Comparison of ENCODE assay signal across 10 mouse cellular contexts in genomic region chr3:127183998-127184753, GRCm38 (mm10).
A peak's percentile ranks its signal among the peaks of the same experiment; 100 is the strongest.
DNase-seq lines count a peak whose midpoint lies in the region; ATAC-seq and TF ChIP-seq lines count a peak whose summit lies in the region.
"Had no signal": no experiment of that assay in that cellular context is flagged by ENCODE, and none has a peak within 500 bp of the region (broad histone marks: within the 10 kb centered on the region; RNA-seq: fewer than 3 reads in every experiment).

No protein-coding gene starts in this region.

- no peaks in the 10 kb centered on the region for H3K36me3 ChIP-seq in hindbrain, embryonic 11.5 days (ENCODE audit: control insufficient read depth, insufficient read depth, low read length)
- no peaks in the 10 kb centered on the region for H3K36me3 ChIP-seq in hindbrain, embryonic 10.5 days
- H3K36me3 ChIP-seq in hindbrain, embryonic 14.5 days (replicated peaks; ENCODE audit: control insufficient read depth, insufficient read depth), result no peaks in the 10 kb centered on the region
- H3K36me3 ChIP-seq in neural tube, embryonic 13.5 days, result no peaks in the 10 kb centered on the region
- H3K36me3 ChIP-seq: embryonic facial prominence, embryonic 15.5 days had no signal

- no peak overlapping the region for H3K27ac ChIP-seq in hindbrain, embryonic 11.5 days (ENCODE audit: low read depth, low read length)
- H3K27ac ChIP-seq in hindbrain, embryonic 10.5 days, result no peak overlapping the region
- H3K27ac ChIP-seq in cerebellum, adult 2 months (ENCODE audit: insufficient read depth, low read length), result peak overlapping the region; percentile 86
- peak overlapping the region; percentile 60 for H3K27ac ChIP-seq in hindbrain, embryonic 14.5 days
- peak overlapping the region; percentile 59 for H3K27ac ChIP-seq in neural tube, embryonic 13.5 days (replicated peaks)
- H3K27ac ChIP-seq: embryonic facial prominence, embryonic 15.5 days; macrophage had no signal

- H3K9ac ChIP-seq in hindbrain, embryonic 11.5 days (ENCODE audit: low read depth, low read length), result no peak overlapping the region
- H3K9ac ChIP-seq in hindbrain, embryonic 14.5 days, result no peak overlapping the region
- H3K9ac ChIP-seq in neural tube, embryonic 13.5 days, result no peak overlapping the region
- H3K9ac ChIP-seq: embryonic facial prominence, embryonic 15.5 days had no signal

- H3K9me3 ChIP-seq in hindbrain, embryonic 11.5 days (ENCODE audit: control insufficient read depth, low read length), result no peaks in the 10 kb centered on the region
- H3K9me3 ChIP-seq in hindbrain, embryonic 10.5 days, result no peaks in the 10 kb centered on the region
- H3K9me3 ChIP-seq in hindbrain, embryonic 14.5 days (ENCODE audit: control insufficient read depth, low read length), result no peaks in the 10 kb centered on the region
- no peaks in the 10 kb centered on the region for H3K9me3 ChIP-seq in neural tube, embryonic 13.5 days
- H3K9me3 ChIP-seq: embryonic facial prominence, embryonic 15.5 days had no signal

- H3K4me3 ChIP-seq in hindbrain, embryonic 11.5 days (ENCODE audit: low read depth, low read length), result no peak overlapping the region
- no peak overlapping the region for H3K4me3 ChIP-seq in hindbrain, embryonic 10.5 days
- no peak overlapping the region for H3K4me3 ChIP-seq in cerebellum, adult 2 months (replicated peaks; ENCODE audit: insufficient read depth, low read depth, low read length)
- no peak overlapping the region for H3K4me3 ChIP-seq in hindbrain, embryonic 14.5 days (replicated peaks; ENCODE audit: low read length)
- H3K4me3 ChIP-seq in neural tube, embryonic 13.5 days, result no peak overlapping the region
- H3K4me3 ChIP-seq: embryonic facial prominence, embryonic 15.5 days had no signal

- H3K4me2 ChIP-seq in hindbrain, embryonic 11.5 days (replicated peaks; ENCODE audit: low read depth, low read length), result no peak overlapping the region
- H3K4me2 ChIP-seq in hindbrain, embryonic 14.5 days (replicated peaks), result no peak overlapping the region
- H3K4me2 ChIP-seq in neural tube, embryonic 13.5 days, result no peak overlapping the region
- H3K4me2 ChIP-seq: embryonic facial prominence, embryonic 15.5 days had no signal

- no peaks in the 10 kb centered on the region for H3K27me3 ChIP-seq in hindbrain, embryonic 11.5 days (ENCODE audit: control insufficient read depth, insufficient read depth, low read length)
- H3K27me3 ChIP-seq in hindbrain, embryonic 10.5 days (ENCODE audit: insufficient read depth, poor library complexity, severe bottlenecking), result no peaks in the 10 kb centered on the region
- H3K27me3 ChIP-seq in cerebellum, adult 2 months (ENCODE audit: control insufficient read depth, insufficient read depth, low read length), result no peaks in the 10 kb centered on the region
- no peaks in the 10 kb centered on the region for H3K27me3 ChIP-seq in hindbrain, embryonic 14.5 days (ENCODE audit: control insufficient read depth, insufficient read depth, low read length)
- H3K27me3 ChIP-seq in neural tube, embryonic 13.5 days, result no peaks in the 10 kb centered on the region
- H3K27me3 ChIP-seq: embryonic facial prominence, embryonic 15.5 days had no signal

- 16% methylated on average over 5 of the region's 5 CpGs for WGBS in hindbrain, embryonic 11.5 days
- WGBS in hindbrain, embryonic 10.5 days, result 22% methylated on average over 5 of the region's 5 CpGs
- WGBS in cerebellum, adult 2 months, result 6% methylated on average over 5 of the region's 5 CpGs
- WGBS in hindbrain, embryonic 14.5 days, result 11% methylated on average over 5 of the region's 5 CpGs
- 13% methylated on average over 5 of the region's 5 CpGs for WGBS in neural tube, embryonic 13.5 days

- no peaks in the 10 kb centered on the region for H3K4me1 ChIP-seq in hindbrain, embryonic 11.5 days (replicated peaks; ENCODE audit: control insufficient read depth, insufficient read depth, low read length)
- H3K4me1 ChIP-seq in hindbrain, embryonic 10.5 days (replicated peaks), result no peaks in the 10 kb centered on the region
- H3K4me1 ChIP-seq in cerebellum, adult 2 months (ENCODE audit: control insufficient read depth, insufficient read depth, low read length), result peaks cover 13% of the 10 kb centered on the region
- H3K4me1 ChIP-seq in hindbrain, embryonic 14.5 days (replicated peaks; ENCODE audit: control insufficient read depth, insufficient read depth, low read length), result peaks cover 5% of the 10 kb centered on the region; the same call in 1 of the 2 replicates
- peaks cover 11% of the 10 kb centered on the region for H3K4me1 ChIP-seq in neural tube, embryonic 13.5 days (replicated peaks)
- H3K4me1 ChIP-seq: embryonic facial prominence, embryonic 15.5 days had no signal

- TF ChIP-seq CTCF in cerebellum, adult 2 months (IDR thresholded peaks at IDR 0.05; ENCODE audit: borderline replicate concordance, insufficient read depth, low read depth, low read length), result peak; percentile 84

- TF ChIP-seq POLR2A in cerebellum, adult 2 months (IDR thresholded peaks at IDR 0.05; ENCODE audit: borderline replicate concordance, insufficient read depth, low read length), result no peak

- ATAC-seq in hindbrain, embryonic 11.5 days (ENCODE audit: low FRiP score), result peak; percentile 27; the same call in 1 of the 2 replicates
- peak; percentile 67 for ATAC-seq in hindbrain, embryonic 14.5 days (ENCODE audit: low FRiP score)
- peak; percentile 78 for ATAC-seq in neural tube, embryonic 13.5 days (ENCODE audit: low read depth)

- peak; percentile 64 for DNase-seq in hindbrain, embryonic 11.5 days (ENCODE audit: low spot score)
- no peak for DNase-seq in hindbrain, embryonic 10.5 days (ENCODE audit: low spot score)
- peak; percentile 59 for DNase-seq in ES-CJ7 (ENCODE audit: low read depth, low spot score)
- DNase-seq in cerebellum, adult 2 months, result peak in 1 of 2 experiments; percentile 76
- DNase-seq in hindbrain, embryonic 14.5 days (ENCODE audit: low spot score), result peak; percentile 82
- DNase-seq in adrenal gland, adult 8-10 months, result no peak
- no peak for DNase-seq in right cerebral cortex, postnatal 14 days

Comparison
In these comparisons a context has a peak if more than half of its experiments do, and no peak if none do; other contexts are left out.
1. DNase-seq: peak in hindbrain, embryonic 11.5 days (single experiment), ES-CJ7 (single experiment) and hindbrain, embryonic 14.5 days (single experiment); none in hindbrain, embryonic 10.5 days (single experiment), adrenal gland, adult 8-10 months (single experiment) and right cerebral cortex, postnatal 14 days (single experiment).
2. H3K27ac ChIP-seq: peak in cerebellum, adult 2 months (single experiment), hindbrain, embryonic 14.5 days (single experiment) and neural tube, embryonic 13.5 days (single experiment); none in hindbrain, embryonic 11.5 days (single experiment) and hindbrain, embryonic 10.5 days (single experiment).
3. ATAC-seq: peak in every context shown above with its lines; median percentile 78 in neural tube, embryonic 13.5 days; 67 in hindbrain, embryonic 14.5 days; 27 in hindbrain, embryonic 11.5 days.